Mouse (Mus musculus) heart, adult 2 months (tissue): ENCODE measurements at regions not wholly inside any gene's neighbourhood (a gene's known extent, or its start where the extent isn't known, plus 50 kb on each side); places are given as distances from the start of the nearest gene placed in this dataset.

ENCODE experiments used
- CTCF ChIP-seq: fragments of 200-600 bp; IDR thresholded peaks from 2 replicates; pipeline ENCODE4 v1.8.1; 2022; ENCODE audit warnings: antibody characterized with exemption, mild to moderate bottlenecking, moderate library complexity
- POLR2A ChIP-seq: fragments of 200-500 bp; IDR thresholded peaks from 2 replicates; pipeline ENCODE4 v1.6.1; 2011; ENCODE audit warnings: mild to moderate bottlenecking, low read depth, low read length, control low read depth; ENCODE audit not compliant: insufficient read depth

GRCm38 (mm10) chr3:31444861-31445260, 134.7 kb upstream of the Slc7a14 start:
- no peak for TF ChIP-seq CTCF
- no peak for TF ChIP-seq POLR2A
